Mouse (Mus musculus): ENCODE data around the gene Gm11567.

The Gm11567 gene

GRCm38 (mm10) chr11:99907620-99908019 is 28.6 kb downstream of the Gm11567 start, which contains the start of gene Krtap31-1:
Krtap31-1 (plus strand) TSS chr11:99907920.
- Histone ChIP-seq H3K4me1 (replicated peaks; ENCODE audit: low read depth, low read length) (no peaks in the 10 kb centered on the region), H3K36me3 (ENCODE audit: insufficient read depth, low read length) (no peaks in the 10 kb centered on the region), H3K27me3 (ENCODE audit: insufficient read depth, low read length) (no peaks in the 10 kb centered on the region), H3K4me3 (replicated peaks; ENCODE audit: low read length) (no peak within 1 kb of the TSS), H3K9me3 (ENCODE audit: low read length) (no peaks in the 10 kb centered on the region)
- no peak for TF ChIP-seq POU5F1 (IDR thresholded peaks at IDR 0.05; ENCODE audit: borderline replicate concordance, low read length)
- no peak for TF ChIP-seq CTCF (conservative IDR thresholded peaks at IDR 0.05; ENCODE audit: low read length)
- TF ChIP-seq NANOG (IDR thresholded peaks at IDR 0.05; ENCODE audit: borderline replicate concordance, low read length): no peak

- H3K27me3 ChIP-seq (ENCODE audit: insufficient read depth, low read length): no peaks in the 10 kb centered on the region
- H3K4me1 ChIP-seq (replicated peaks; ENCODE audit: low read depth, low read length): peaks cover 8% of the 10 kb centered on the region; the same call in 1 of the 2 replicates
- no peaks in the 10 kb centered on the region for H3K36me3 ChIP-seq (ENCODE audit: insufficient read depth, low read length)
- H3K4me3 ChIP-seq (replicated peaks; ENCODE audit: low read length): no peak within 1 kb of the TSS
- H3K9me3 ChIP-seq (ENCODE audit: low read length): no peaks in the 10 kb centered on the region
- no peak for TF ChIP-seq CTCF (conservative IDR thresholded peaks at IDR 0.05; ENCODE audit: low read length)
- TF ChIP-seq POU5F1 (IDR thresholded peaks at IDR 0.05; ENCODE audit: borderline replicate concordance, low read length): no peak
These were observed 35.5 kb downstream of the Gm11567 start, which contains the start of gene Gm11565 for GRCm38 (mm10) chr11:99914451-99914850. Gm11565 (plus strand) TSS chr11:99914751.
